Mouse (Mus musculus): Measurements from ENCODE around the gene Ino80e.

- TF ChIP-seq POLR2A (IDR thresholded peaks at IDR 0.05; ENCODE audit: insufficient read length, low read depth) (no peak), E2F4 (IDR thresholded peaks at IDR 0.05; ENCODE audit: insufficient read depth) (no peak), TCF12 (IDR thresholded peaks at IDR 0.05; ENCODE audit: insufficient read depth, poor library complexity, severe bottlenecking) (no peak), MYOG (IDR thresholded peaks at IDR 0.05; ENCODE audit: control insufficient read depth in 1 of 3, insufficient read depth in 1 of 3, insufficient read length in 2 of 3, low read depth in 2 of 3) (no peak), POLR2AphosphoS2 (IDR thresholded peaks at IDR 0.05; ENCODE audit: insufficient read length, low read depth) (no peak), CEBPB (IDR thresholded peaks at IDR 0.05; ENCODE audit: insufficient read depth, poor library complexity, severe bottlenecking) (no peak)
Measured at GRCm38 (mm10) chr7:126868003-126868402, 5.8 kb upstream of the Ino80e start.
